9 mouse cellular contexts compared by ENCODE assay signal in the genomic region with DNA sequence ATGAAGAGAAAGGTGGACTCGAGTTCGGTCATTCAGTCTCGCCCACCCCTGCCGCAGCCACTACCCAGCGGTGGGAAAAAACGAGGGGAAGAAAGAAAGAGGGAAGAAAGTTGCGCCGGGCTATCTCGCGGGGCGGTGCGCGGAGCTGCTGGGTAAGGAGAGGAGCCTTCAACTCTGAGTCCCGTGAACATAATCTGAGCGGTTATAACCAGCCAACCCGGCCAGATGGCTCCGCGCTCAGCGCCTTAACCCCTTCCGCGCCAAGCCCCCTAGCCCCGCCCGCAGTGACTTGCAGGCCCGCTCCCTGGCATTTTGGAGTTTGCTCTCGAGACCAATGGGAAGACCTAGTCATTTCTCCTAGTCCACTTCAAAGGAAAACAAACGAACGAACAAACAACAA. TPM values are rescaled to one million over a fixed set of nuclear protein-coding genes. Genes with fewer than 3 reads are reported as not detected.
DNase-seq lines count a peak whose midpoint lies in the region; ATAC-seq lines count a peak whose summit lies in the region.
"Had no signal": no experiment of that assay in that cellular context is flagged by ENCODE, and none has a peak within 500 bp of the region (broad histone marks: within the 10 kb centered on the region; RNA-seq: fewer than 3 reads in every experiment).

No protein-coding gene starts in this region.

- WGBS in heart, embryonic 11.5 days (ENCODE audit: insufficient replicate concordance), result 2% methylated on average over 27 of the region's 27 CpGs

- peak overlapping the region; percentile 69 for H3K9ac ChIP-seq in heart, embryonic 11.5 days (ENCODE audit: low read depth, low read length)

- no peak for ATAC-seq in heart, embryonic 11.5 days (replicated peaks; ENCODE audit: insufficient number of reproducible peaks, low FRiP score, low TSS enrichment)

- H3K4me1 ChIP-seq in heart, embryonic 11.5 days (ENCODE audit: control insufficient read depth, insufficient read depth, low read length), result peaks cover 28% of the 10 kb centered on the region

- H3K4me3 ChIP-seq in heart, embryonic 11.5 days (ENCODE audit: low read depth, low read length), result peak overlapping the region; percentile 54
- H3K4me3 ChIP-seq: erythroblast, embryonic 14.5 days had no signal

- H3K9me3 ChIP-seq in heart, embryonic 11.5 days (replicated peaks; ENCODE audit: control insufficient read depth, low read length), result no peaks in the 10 kb centered on the region

- H3K36me3 ChIP-seq in heart, embryonic 11.5 days (ENCODE audit: control insufficient read depth, insufficient read depth, low read length), result no peaks in the 10 kb centered on the region

- peak overlapping the region; percentile 83 for H3K4me2 ChIP-seq in heart, embryonic 11.5 days

- no peak overlapping the region for H3K27ac ChIP-seq in heart, embryonic 11.5 days (ENCODE audit: low read depth, low read length)

- DNase-seq in gastrocnemius, postnatal 10 days, result peak; percentile 53
- DNase-seq in gastrocnemius, adult 18-20 months (ENCODE audit: low spot score), result no peak
- peak; percentile 82 to 87 for DNase-seq in cerebellum, postnatal 25 days
- DNase-seq in kidney, postnatal 10 days, result peak; percentile 76
- DNase-seq in neural tube, embryonic 10.5 days (ENCODE audit: extremely low spot score, low spot score), result peak; percentile 81
- DNase-seq in spleen, adult 18-20 months, result no peak
- DNase-seq in right cerebral cortex, postnatal 10 days (ENCODE audit: low spot score in 2 of 2), result no peak

- peaks cover 15% of the 10 kb centered on the region for H3K27me3 ChIP-seq in heart, embryonic 11.5 days (ENCODE audit: control insufficient read depth, insufficient read depth, low read length)

RNA-seq across cellular contexts. Expression of a gene that starts 1.9 kb away (rescaled TPM):
- total RNA-seq in gastrocnemius, postnatal 10 days (2021), result 1 to 10 TPM; 2.1 to 2.9 TPM
- 1 to 10 TPM; 1.5 to 1.8 TPM for total RNA-seq in gastrocnemius, adult 18-20 months (2021)
- polyA plus RNA-seq in heart, embryonic 11.5 days (2014; fragmentation: Nextera tagmentation; extraction: Ambion mirVana), result 8.6 and 8.8 TPM in 2 replicates
- polyA plus RNA-seq: erythroblast, embryonic 14.5 days had no signal

Comparison
In these comparisons a context has a peak if more than half of its experiments do, and no peak if none do; other contexts are left out.
1. DNase-seq: peak in gastrocnemius, postnatal 10 days (single experiment), cerebellum, postnatal 25 days (2 of 2), kidney, postnatal 10 days (single experiment) and neural tube, embryonic 10.5 days (single experiment); none in gastrocnemius, adult 18-20 months (single experiment), spleen, adult 18-20 months (0 of 2) and right cerebral cortex, postnatal 10 days (0 of 2).